Mouse (Mus musculus) forebrain, embryonic 16.5 days (tissue): ENCODE data around the gene Erc2. TPM values are rescaled to one million over a fixed set of nuclear protein-coding genes. Genes with fewer than 3 reads are reported as not detected.

Experiments
- ATAC-seq: fragments of 200-750 bp; cut with Nextera tagmentation; 2 replicates; pipeline ENCODE4 v1.8.0; 2017; ENCODE audit warnings: mild to moderate bottlenecking, moderate library complexity
- H3K27ac ChIP-seq: fragments of 300-500 bp; sonication (generic); 2 replicates; pipeline ENCODE4 v1.5.1; 2014; ENCODE audit warnings: low read length, control low read depth
- H3K27me3 ChIP-seq: fragments of 300-500 bp; sonication (generic); replicated peaks from 2 replicates; pipeline ENCODE4 v1.6.1; 2014; ENCODE audit warnings: low read length; ENCODE audit not compliant: control insufficient read depth, insufficient read depth
- H3K36me3 ChIP-seq: fragments of 300-500 bp; sonication (generic); 2 replicates; pipeline ENCODE4 v1.6.1; 2014; ENCODE audit not compliant: control insufficient read depth, insufficient read depth
- H3K4me1 ChIP-seq: fragments of 300-500 bp; sonication (generic); replicated peaks from 2 replicates; pipeline ENCODE4 v1.6.1; 2014; ENCODE audit warnings: low read length; ENCODE audit not compliant: control insufficient read depth, insufficient read depth
- H3K4me2 ChIP-seq: fragments of 300-500 bp; sonication (generic); 2 replicates; pipeline ENCODE4 v1.6.1; 2014; ENCODE audit warnings: mild to moderate bottlenecking, low read length, control low read depth
- H3K4me3 ChIP-seq: fragments of 300-500 bp; sonication (generic); replicated peaks from 2 replicates; pipeline ENCODE4 v1.5.1; 2014; ENCODE audit warnings: mild to moderate bottlenecking, low read length, control low read depth
- H3K9ac ChIP-seq: fragments of 300-500 bp; sonication (generic); replicated peaks from 2 replicates; pipeline ENCODE4 v1.6.1; 2014; ENCODE audit warnings: low read depth, low read length, control low read depth
- H3K9me3 ChIP-seq: fragments of 300-500 bp; sonication (generic); 2 replicates; pipeline ENCODE4 v1.6.1; 2016; ENCODE audit warnings: low read length; ENCODE audit not compliant: control insufficient read depth
- WGBS: fragments of 180-500 bp; shearing (Covaris S2); extraction: QIAGEN DNeasy Blood & Tissue Kit; methylation state at CpG from one replicate; pipeline ENCODE4 v1.1.7; 2014; 5-methylcytosine and 5-hydroxymethylcytosine counted together
- polyA plus RNA-seq: library from polyadenylated mRNA; unstranded; fragments of >200 nt; fragmentation: Nextera tagmentation; extraction: Ambion mirVana; gene quantifications from 2 replicates; pipeline ENCODE4 v1.2.1, GENCODE M21; 2015

The Erc2 gene
- polyA plus RNA-seq, 1 experiment from 2014 or later, result 78.0 TPM

GRCm38 (mm10) chr14:28405277-28405840 lies 783.1 kb downstream of the Erc2 start:
- no peaks in the 10 kb centered on the region for H3K27me3 ChIP-seq
- H3K4me1 ChIP-seq, result no peaks in the 10 kb centered on the region; the same call in 1 of the 2 replicates
- ATAC-seq, result no peak
- no peak overlapping the region for H3K27ac ChIP-seq
- H3K4me3 ChIP-seq, result no peak overlapping the region
- H3K4me2 ChIP-seq, result no peak overlapping the region
- H3K36me3 ChIP-seq, result no peaks in the 10 kb centered on the region
- WGBS, result 90% methylated on average over 5 of the region's 5 CpGs
- no peaks in the 10 kb centered on the region for H3K9me3 ChIP-seq
- H3K9ac ChIP-seq, result no peak overlapping the region

- Histone ChIP-seq H3K4me1 (peaks cover 4% of the 10 kb centered on the region; the same call in 1 of the 2 replicates), H3K4me3 (no peak overlapping the region), H3K9me3 (no peaks in the 10 kb centered on the region), H3K27ac (no peak overlapping the region), H3K36me3 (no peaks in the 10 kb centered on the region), H3K4me2 (no peak overlapping the region), H3K27me3 (no peaks in the 10 kb centered on the region), H3K9ac (no peak overlapping the region)
- 93% methylated on average over 1 of the region's 1 CpGs for WGBS
- ATAC-seq, result no peak
These were observed 787.2 kb downstream of the Erc2 start for GRCm38 (mm10) chr14:28409390-28409789.

- H3K9ac ChIP-seq, result no peak overlapping the region
- ATAC-seq, result no peak
- 86% methylated on average over 4 of the region's 4 CpGs for WGBS
- no peak overlapping the region for H3K4me3 ChIP-seq
- H3K36me3 ChIP-seq, result no peaks in the 10 kb centered on the region
- no peaks in the 10 kb centered on the region for H3K27me3 ChIP-seq
- H3K9me3 ChIP-seq, result no peaks in the 10 kb centered on the region
- no peak overlapping the region for H3K27ac ChIP-seq
- H3K4me1 ChIP-seq, result peaks cover 4% of the 10 kb centered on the region; the same call in 1 of the 2 replicates
- H3K4me2 ChIP-seq, result no peak overlapping the region
These were observed 787.6 kb downstream of the Erc2 start for GRCm38 (mm10) chr14:28409796-28410347.

DNA sequence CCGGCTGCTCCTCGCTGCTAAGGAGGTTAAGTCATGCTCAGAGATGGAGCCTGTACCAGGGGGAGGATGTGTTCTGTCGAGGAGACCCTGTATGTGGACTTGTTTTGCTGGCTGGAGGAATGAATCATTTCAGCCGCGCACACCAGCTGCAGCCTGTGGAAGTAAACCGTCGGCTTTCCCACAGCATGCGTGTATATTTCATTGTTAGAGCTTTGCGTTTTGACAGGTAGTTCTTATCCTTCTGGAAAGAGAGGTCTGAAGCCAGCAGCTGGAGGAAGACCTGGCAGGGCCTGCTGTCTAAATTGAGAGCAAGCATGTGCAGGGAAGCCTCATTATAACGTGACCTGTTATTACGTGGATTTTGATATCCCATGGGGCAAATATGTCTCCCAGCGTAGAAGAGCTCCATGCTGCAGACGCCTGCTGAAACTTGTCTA lies 788.6 kb downstream of the Erc2 start:
- no peak for ATAC-seq
- no peaks in the 10 kb centered on the region for H3K9me3 ChIP-seq
- no peaks in the 10 kb centered on the region for H3K27me3 ChIP-seq
- H3K4me3 ChIP-seq, result no peak overlapping the region
- 57% methylated on average over 13 of the region's 13 CpGs for WGBS
- H3K27ac ChIP-seq, result no peak overlapping the region
- H3K4me2 ChIP-seq, result no peak overlapping the region
- H3K4me1 ChIP-seq, result peaks cover 4% of the 10 kb centered on the region; the same call in 1 of the 2 replicates
- H3K36me3 ChIP-seq, result no peaks in the 10 kb centered on the region
- no peak overlapping the region for H3K9ac ChIP-seq

DNA sequence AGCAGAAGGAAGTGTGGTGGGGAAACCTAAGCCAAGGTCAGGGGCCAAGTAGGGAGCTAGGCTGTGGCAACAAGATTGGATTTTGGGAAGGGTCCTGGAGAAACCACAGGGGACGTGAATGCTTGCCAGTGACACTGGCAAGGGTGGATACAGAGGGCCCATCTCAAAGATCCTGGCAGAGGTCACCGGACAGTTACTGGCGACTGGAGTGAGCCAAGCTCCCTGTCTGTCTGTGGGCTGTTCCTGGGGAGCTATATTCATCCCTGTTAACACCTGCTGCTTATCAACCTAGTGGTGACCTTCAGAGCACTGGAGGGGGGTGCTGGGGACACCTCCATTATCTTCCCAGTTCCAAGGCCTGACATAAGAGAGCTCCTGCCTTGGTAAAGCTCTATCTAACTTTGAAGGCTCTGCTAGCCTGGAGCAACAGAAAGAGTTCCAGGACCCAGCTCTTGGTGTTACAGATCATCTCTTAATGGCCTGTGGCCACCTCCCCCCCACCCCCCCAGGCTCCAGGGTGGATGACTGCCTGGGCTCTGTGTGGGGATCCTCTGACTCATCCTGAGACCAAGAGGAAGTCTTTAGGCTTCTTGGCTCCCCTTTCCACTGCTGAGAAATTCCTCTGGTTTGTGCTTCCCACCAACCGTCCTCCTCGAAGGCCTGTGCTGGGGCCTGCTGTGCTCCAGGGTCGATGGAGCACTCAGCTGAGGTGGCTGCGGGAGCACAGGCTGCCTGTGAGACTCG lies 790.2 kb downstream of the Erc2 start:
- no peak for ATAC-seq
- peaks cover 9% of the 10 kb centered on the region for H3K4me1 ChIP-seq
- no peak overlapping the region for H3K27ac ChIP-seq
- H3K4me2 ChIP-seq, result no peak overlapping the region
- WGBS, result 65% methylated on average over 8 of the region's 8 CpGs
- no peak overlapping the region for H3K4me3 ChIP-seq
- no peak overlapping the region for H3K9ac ChIP-seq
- H3K9me3 ChIP-seq, result no peaks in the 10 kb centered on the region
- no peaks in the 10 kb centered on the region for H3K36me3 ChIP-seq
- H3K27me3 ChIP-seq, result no peaks in the 10 kb centered on the region

- Histone ChIP-seq H3K9ac (no peak overlapping the region), H3K4me2 (no peak overlapping the region), H3K9me3 (no peaks in the 10 kb centered on the region), H3K27me3 (no peaks in the 10 kb centered on the region), H3K4me1 (peaks cover 9% of the 10 kb centered on the region), H3K4me3 (no peak overlapping the region), H3K36me3 (no peaks in the 10 kb centered on the region), H3K27ac (no peak overlapping the region)
- no peak for ATAC-seq
- WGBS, result 83% methylated on average over 7 of the region's 7 CpGs
These were observed 791.3 kb downstream of the Erc2 start for GRCm38 (mm10) chr14:28413516-28413915.

DNA sequence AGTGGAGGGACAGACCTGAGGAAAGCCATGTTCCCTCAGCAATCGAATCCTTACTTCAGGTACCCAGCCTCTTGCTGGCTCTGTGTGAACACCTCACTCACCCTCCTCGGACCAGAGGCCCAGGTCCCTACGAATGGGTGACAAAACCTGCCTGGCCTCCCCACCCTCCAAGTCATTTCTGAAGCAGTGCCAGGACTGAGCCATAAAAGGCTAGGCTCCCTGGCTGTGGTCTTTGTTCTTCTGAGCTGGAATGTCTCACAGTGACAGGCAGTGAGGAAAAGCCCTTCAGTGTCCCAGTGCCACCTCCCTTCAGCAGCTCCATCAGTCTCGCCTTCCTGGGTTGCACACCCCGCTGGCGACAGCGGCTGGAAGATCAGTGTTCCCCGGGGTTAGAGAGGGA lies 794.8 kb downstream of the Erc2 start:
- no peaks in the 10 kb centered on the region for H3K27me3 ChIP-seq
- H3K27ac ChIP-seq, result no peak overlapping the region
- H3K4me3 ChIP-seq, result no peak overlapping the region
- H3K9me3 ChIP-seq, result no peaks in the 10 kb centered on the region
- 15% methylated on average over 8 of the region's 8 CpGs for WGBS
- peaks cover 15% of the 10 kb centered on the region for H3K4me1 ChIP-seq
- no peak overlapping the region for H3K9ac ChIP-seq
- no peak overlapping the region for H3K4me2 ChIP-seq
- peak; percentile 47 for ATAC-seq
- H3K36me3 ChIP-seq, result no peaks in the 10 kb centered on the region

DNA sequence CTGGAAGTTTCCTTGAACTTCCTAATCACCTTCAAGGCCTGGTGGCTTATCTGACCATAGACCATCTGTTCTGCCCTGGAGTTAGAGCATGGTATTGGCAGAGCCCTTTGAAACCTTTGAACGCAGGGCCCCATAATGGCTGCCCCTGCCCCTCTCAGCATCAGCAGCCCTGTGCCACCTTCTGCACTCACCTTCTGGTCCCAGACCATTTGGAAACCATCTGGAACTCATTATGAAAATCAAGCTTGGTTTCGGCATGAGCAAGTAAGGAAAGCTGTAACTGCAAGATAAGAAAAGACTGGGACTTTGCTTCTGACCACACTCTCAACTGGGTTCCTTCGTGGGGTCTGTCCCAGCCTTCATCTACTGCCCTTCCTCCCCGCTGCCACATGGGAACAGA lies 796.3 kb downstream of the Erc2 start:
- H3K4me3 ChIP-seq, result no peak overlapping the region
- no peak overlapping the region for H3K9ac ChIP-seq
- peaks cover 15% of the 10 kb centered on the region for H3K4me1 ChIP-seq
- 75% methylated on average over 4 of the region's 4 CpGs for WGBS
- no peaks in the 10 kb centered on the region for H3K27me3 ChIP-seq
- no peak overlapping the region for H3K4me2 ChIP-seq
- no peaks in the 10 kb centered on the region for H3K9me3 ChIP-seq
- H3K27ac ChIP-seq, result no peak overlapping the region
- no peaks in the 10 kb centered on the region for H3K36me3 ChIP-seq
- ATAC-seq, result peak; percentile 14; the same call in 1 of the 2 replicates

GRCm38 (mm10) chr14:28419188-28419587 lies 797.0 kb downstream of the Erc2 start:
- 37% methylated on average over 9 of the region's 9 CpGs for WGBS
- H3K36me3 ChIP-seq, result no peaks in the 10 kb centered on the region

More at GRCm38 (mm10) chr14:28419188-28419587, 797.0 kb downstream of the Erc2 start:
- no peak overlapping the region for H3K9ac ChIP-seq
- peak; percentile 49; the same call in 1 of the 2 replicates for ATAC-seq
- H3K4me1 ChIP-seq, result peaks cover 15% of the 10 kb centered on the region
- no peaks in the 10 kb centered on the region for H3K27me3 ChIP-seq
- H3K9me3 ChIP-seq, result no peaks in the 10 kb centered on the region
- H3K27ac ChIP-seq, result no peak overlapping the region
- no peak overlapping the region for H3K4me2 ChIP-seq
- H3K4me3 ChIP-seq, result no peak overlapping the region
